Mouse (Mus musculus) cortical plate, adult 2 months (tissue): ENCODE results near the gene Hsd17b2. TPM values are rescaled to one million over a fixed set of nuclear protein-coding genes. Genes with fewer than 3 reads are reported as not detected.

Experiments used
- H3K27ac ChIP-seq: fragments of 200-500 bp; 2 replicates; pipeline ENCODE4 v1.5.1; 2012; ENCODE audit warnings: low read length, control low read depth, inconsistent platforms; ENCODE audit not compliant: insufficient read depth
- H3K4me1 ChIP-seq: fragments of 200-500 bp; 2 replicates; pipeline ENCODE4 v1.6.1; 2011; ENCODE audit warnings: low read length; ENCODE audit not compliant: control insufficient read depth, insufficient read depth
- H3K4me3 ChIP-seq: fragments of 200-500 bp; 2 replicates; pipeline ENCODE4 v1.5.1; 2011; ENCODE audit warnings: mild to moderate bottlenecking, low read length, control low read depth; ENCODE audit not compliant: insufficient read depth
- CTCF ChIP-seq: fragments of 200-500 bp; IDR thresholded peaks from 2 replicates; pipeline ENCODE4 v1.5.1; 2011; ENCODE audit warnings: mild to moderate bottlenecking, control low read depth, low read length; ENCODE audit not compliant: insufficient read depth; ENCODE audit errors: extremely low read depth
- POLR2A ChIP-seq: fragments of 200-500 bp; IDR thresholded peaks from 2 replicates; pipeline ENCODE4 v1.6.1; 2011; ENCODE audit warnings: mild to moderate bottlenecking, low read length, control low read depth; ENCODE audit not compliant: insufficient read depth; ENCODE audit errors: extremely low read depth
- polyA plus RNA-seq: library from polyadenylated mRNA; depleted of rRNA; stranded (reverse); fragments of >200 nt; gene quantifications from 2 replicates; pipeline ENCODE4 v1.2.3, GENCODE M21; 2012; rRNA removed

The Hsd17b2 gene
- polyA plus RNA-seq, 1 experiment: 0.10 TPM

- no peak overlapping the region for H3K4me3 ChIP-seq
- H3K4me1 ChIP-seq: no peaks in the 10 kb centered on the region; the same call in 1 of the 2 replicates
- no peak for TF ChIP-seq CTCF
- no peak for TF ChIP-seq POLR2A
- no peak overlapping the region for H3K27ac ChIP-seq
These were observed 103.7 kb downstream of the Hsd17b2 start for GRCm38 (mm10) chr8:117805419-117805818.

Other genes with a start within 250 kb of the Hsd17b2 start
- 2.7 and 2.9 TPM in 2 replicates for gene Plcg2, start 203.6 kb upstream of the Hsd17b2 start, polyA plus RNA-seq
- gene Sdr42e1, start 28.2 kb upstream of the Hsd17b2 start, polyA plus RNA-seq: 9.5 and 10.0 TPM in 2 replicates
- 19.2 and 21.1 TPM in 2 replicates for gene Mphosph6, start 100.0 kb downstream of the Hsd17b2 start, polyA plus RNA-seq